Mouse (Mus musculus): Measurements from ENCODE around the gene Olfr727. TPM values are rescaled to one million over a fixed set of nuclear protein-coding genes. Genes with fewer than 3 reads are reported as not detected.

The Olfr727 gene
- total RNA-seq (2012; rRNA removed) = not detected in 2 replicates
- total RNA-seq (2014; rRNA removed) = not detected in 2 replicates
- polyA plus RNA-seq (2012; ENCODE audit: insufficient read length, low read depth) = not detected in 2 replicates

- TF ChIP-seq TCF12 (IDR thresholded peaks at IDR 0.05; ENCODE audit: low read depth, low read length) (no peak), ELF1 (IDR thresholded peaks at IDR 0.05; ENCODE audit: low read depth, low read length) (no peak), MYC (IDR thresholded peaks at IDR 0.05; ENCODE audit: low read depth, low read length) (no peak), HCFC1 (IDR thresholded peaks at IDR 0.05; ENCODE audit: low read depth, low read length) (no peak), ZC3H11A (IDR thresholded peaks at IDR 0.05; ENCODE audit: low read depth, low read length) (no peak), MAX (IDR thresholded peaks at IDR 0.05; ENCODE audit: low read length) (no peak), MEF2A (IDR thresholded peaks at IDR 0.05; ENCODE audit: borderline replicate concordance, low read depth, low read length) (no peak), TBP (conservative IDR thresholded peaks at IDR 0.05; ENCODE audit: low read depth, low read length) (no peak), NRF1 (IDR thresholded peaks at IDR 0.05; ENCODE audit: low read depth, low read length) (no peak), SIN3A (IDR thresholded peaks at IDR 0.05; ENCODE audit: low read length) (no peak), USF2 (conservative IDR thresholded peaks at IDR 0.05; ENCODE audit: low read depth, low read length) (no peak), RAD21 (IDR thresholded peaks at IDR 0.05; ENCODE audit: low read depth, low read length) (no peak)
- Histone ChIP-seq H3K27me3 (replicated peaks) (no peaks in the 10 kb centered on the region), H3K4me3 (replicated peaks in 1 of 3; ENCODE audit: low read depth in 2 of 3, low read length in 2 of 3, poor library complexity in 1 of 3) (no peak within 1 kb of the TSS), H3K9ac (ENCODE audit: insufficient read depth, low read depth) (no peak within 1 kb of the TSS), H3K36me3 (replicated peaks in 1 of 2; ENCODE audit: control insufficient read depth in 1 of 2, insufficient read depth in 1 of 2, low read length in 1 of 2) (no peaks in the 10 kb centered on the region), H3K4me2 (ENCODE audit: insufficient read depth, low read depth, poor library complexity, severe bottlenecking) (no peak within 1 kb of the TSS), H3K79me2 (replicated peaks; ENCODE audit: control insufficient read depth, extremely low read depth, insufficient read depth, poor library complexity, severe bottlenecking) (no peaks in the 10 kb centered on the region), H3K27ac (ENCODE audit: insufficient read depth, low read depth) (no peak within 1 kb of the TSS), H3K9me3 (replicated peaks; ENCODE audit: low read length) (no peaks in the 10 kb centered on the region), H3K4me1 (ENCODE audit: control insufficient read depth in 1 of 2, insufficient read depth in 2 of 2) (no peaks in the 10 kb centered on the region)
- in situ Hi-C loops (cut with MboI; ENCODE audit: low pct_ligation_motif_present, low pct_unique_long_range_greater_than_20kb, low sequenced_read_pairs) = no loop called here
- dilution Hi-C loops (cut with MboI; ENCODE audit: extremely low pct_ligation_motif_present, extremely low pct_unique_long_range_greater_than_20kb, low sequenced_read_pairs) = no loop called here
- DNase-seq (ENCODE audit: extremely low read depth) = no peak
These were observed at the start of gene Olfr727 for GRCm38 (mm10) chr14:50122886-50123285. Gene Olfr727 (plus strand): TSS chr14:50123186.

GRCm38 (mm10) chr14:50090853-50091252 is 32.1 kb upstream of the Olfr727 start, which contains the start of gene Olfr726:
Gene Olfr726 (minus strand): TSS chr14:50090953.
- no peaks in the 10 kb centered on the region; a peak in 1 of 4 replicates for H3K4me1 ChIP-seq (ENCODE audit: control insufficient read depth in 1 of 2, insufficient read depth in 2 of 2)
- no peak within 1 kb of the TSS for H3K4me2 ChIP-seq (ENCODE audit: insufficient read depth, low read depth, poor library complexity, severe bottlenecking)
- H3K27ac ChIP-seq (ENCODE audit: insufficient read depth, low read depth) = no peak within 1 kb of the TSS
- H3K4me3 ChIP-seq (replicated peaks in 1 of 3; ENCODE audit: low read depth in 2 of 3, low read length in 2 of 3, poor library complexity in 1 of 3) = no peak within 1 kb of the TSS
- DNase-seq (ENCODE audit: extremely low read depth) = no peak
- no peak within 1 kb of the TSS for H3K9ac ChIP-seq (ENCODE audit: insufficient read depth, low read depth)
- no peaks in the 10 kb centered on the region for H3K36me3 ChIP-seq (replicated peaks in 1 of 2; ENCODE audit: control insufficient read depth in 1 of 2, insufficient read depth in 1 of 2, low read length in 1 of 2)
- TF ChIP-seq ZC3H11A (IDR thresholded peaks at IDR 0.05; ENCODE audit: low read depth, low read length) = no peak
- no peaks in the 10 kb centered on the region for H3K9me3 ChIP-seq (replicated peaks; ENCODE audit: low read length)
- dilution Hi-C loops (cut with MboI; ENCODE audit: extremely low pct_ligation_motif_present, extremely low pct_unique_long_range_greater_than_20kb, low sequenced_read_pairs) (no loop called here), in situ Hi-C loops (cut with MboI; ENCODE audit: low pct_ligation_motif_present, low pct_unique_long_range_greater_than_20kb, low sequenced_read_pairs) (no loop called here)
- no peaks in the 10 kb centered on the region for H3K27me3 ChIP-seq (replicated peaks)
- H3K79me2 ChIP-seq (replicated peaks; ENCODE audit: control insufficient read depth, extremely low read depth, insufficient read depth, poor library complexity, severe bottlenecking) = no peaks in the 10 kb centered on the region

GRCm38 (mm10) chr14:50142580-50142979 is 19.6 kb downstream of the Olfr727 start, which contains the start of gene Olfr728:
Gene Olfr728 (minus strand): TSS chr14:50142680.
- no peaks in the 10 kb centered on the region for H3K4me1 ChIP-seq (ENCODE audit: control insufficient read depth in 1 of 2, insufficient read depth in 2 of 2)
- DNase-seq (ENCODE audit: extremely low read depth) = no peak
- no peak within 1 kb of the TSS for H3K4me2 ChIP-seq (ENCODE audit: insufficient read depth, low read depth, poor library complexity, severe bottlenecking)
- no peaks in the 10 kb centered on the region for H3K79me2 ChIP-seq (replicated peaks; ENCODE audit: control insufficient read depth, extremely low read depth, insufficient read depth, poor library complexity, severe bottlenecking)
- H3K4me3 ChIP-seq (replicated peaks in 1 of 3; ENCODE audit: low read depth in 2 of 3, low read length in 2 of 3, poor library complexity in 1 of 3) = no peak within 1 kb of the TSS
- dilution Hi-C loops (cut with MboI; ENCODE audit: extremely low pct_ligation_motif_present, extremely low pct_unique_long_range_greater_than_20kb, low sequenced_read_pairs) (no loop called here), in situ Hi-C loops (cut with MboI; ENCODE audit: low pct_ligation_motif_present, low pct_unique_long_range_greater_than_20kb, low sequenced_read_pairs) (no loop called here)
- H3K9ac ChIP-seq (ENCODE audit: insufficient read depth, low read depth) = no peak within 1 kb of the TSS
- H3K36me3 ChIP-seq (replicated peaks in 1 of 2; ENCODE audit: control insufficient read depth in 1 of 2, insufficient read depth in 1 of 2, low read length in 1 of 2) = no peaks in the 10 kb centered on the region
- H3K9me3 ChIP-seq (replicated peaks; ENCODE audit: low read length) = no peaks in the 10 kb centered on the region
- H3K27ac ChIP-seq (ENCODE audit: insufficient read depth, low read depth) = no peak within 1 kb of the TSS
- H3K27me3 ChIP-seq (replicated peaks) = no peaks in the 10 kb centered on the region
- TF ChIP-seq KAT2A (IDR thresholded peaks at IDR 0.05; ENCODE audit: insufficient replicate concordance, low read length) (no peak), ZMIZ1 (IDR thresholded peaks at IDR 0.05; ENCODE audit: low read depth, low read length) (no peak), POLR2AphosphoS2 (IDR thresholded peaks at IDR 0.05; ENCODE audit: low read depth, low read length) (no peak), MAZ (IDR thresholded peaks at IDR 0.05; ENCODE audit: low read depth, low read length) (no peak), ZKSCAN1 (IDR thresholded peaks at IDR 0.05; ENCODE audit: borderline replicate concordance, low read depth, low read length) (no peak), RCOR1 (conservative IDR thresholded peaks at IDR 0.05; ENCODE audit: low read depth, low read length) (no peak), MAX (IDR thresholded peaks at IDR 0.05; ENCODE audit: low read length) (no peak), ELF1 (IDR thresholded peaks at IDR 0.05; ENCODE audit: low read depth, low read length) (no peak), ZC3H11A (IDR thresholded peaks at IDR 0.05; ENCODE audit: low read depth, low read length) (no peak), UBTF (IDR thresholded peaks at IDR 0.05; ENCODE audit: low read depth, low read length) (no peak), CTCF (conservative IDR thresholded peaks at IDR 0.05 in 1 of 2, IDR thresholded peaks at IDR 0.05 in 1 of 2; ENCODE audit: low read depth in 2 of 2, low read length in 2 of 2) (no peak), TCF12 (IDR thresholded peaks at IDR 0.05; ENCODE audit: low read depth, low read length) (no peak), HCFC1 (IDR thresholded peaks at IDR 0.05; ENCODE audit: low read depth, low read length) (no peak), MAFK (IDR thresholded peaks at IDR 0.05; ENCODE audit: insufficient replicate concordance, low read length) (no peak), JUN (IDR thresholded peaks at IDR 0.05; ENCODE audit: insufficient read depth, low read depth, low read length) (no peak), EP300 (IDR thresholded peaks at IDR 0.05; ENCODE audit: low read length) (no peak), POLR2A (IDR thresholded peaks at IDR 0.05; ENCODE audit: low read depth, low read length) (no peak), MEF2A (IDR thresholded peaks at IDR 0.05; ENCODE audit: borderline replicate concordance, low read depth, low read length) (no peak), IRF4 (IDR thresholded peaks at IDR 0.05; ENCODE audit: low read depth, low read length) (no peak)

All from CH12.LX (cell line).